Mouse (Mus musculus): ENCODE measurements around the gene Mtg2.

- no peak for TF ChIP-seq CTCF (IDR thresholded peaks at IDR 0.05; ENCODE audit: borderline replicate concordance, insufficient read depth, low read length)
- TF ChIP-seq POLR2A (IDR thresholded peaks at IDR 0.05; ENCODE audit: low read depth, low read length) = no peak
Observed at GRCm38 (mm10) chr2:180086637-180087027, 16.2 kb downstream of the Mtg2 start.

Data from embryonic fibroblast, embryonic 13.5 days (primary cell).